Mouse (Mus musculus): ENCODE results near the gene Cbr1. TPM values are rescaled to one million over a fixed set of nuclear protein-coding genes. Genes with fewer than 3 reads are reported as not detected.

The Cbr1 gene
- polyA plus RNA-seq, 1 experiment = 18.2 TPM

GRCm38 (mm10) chr16:93574521-93575191 is 31.0 kb upstream of the Cbr1 start:
- Histone ChIP-seq H3K36me3 (ENCODE audit: control insufficient read depth, insufficient read depth) (no peaks in the 10 kb centered on the region), H3K79me2 (ENCODE audit: control insufficient read depth, insufficient read depth) (no peaks in the 10 kb centered on the region), H3K79me3 (ENCODE audit: low read depth) (no peaks in the 10 kb centered on the region), H3ac (ENCODE audit: control insufficient read depth, insufficient read length, low read depth) (no peak overlapping the region), H3K27me3 (ENCODE audit: control insufficient read depth, insufficient read depth, insufficient read length) (no peaks in the 10 kb centered on the region), H3K4me3 (ENCODE audit: insufficient read depth, poor library complexity, severe bottlenecking) (no peak overlapping the region)
- TF ChIP-seq MYOG (IDR thresholded peaks at IDR 0.05; ENCODE audit: control insufficient read depth, extremely low read depth, insufficient read length) = no peak

GRCm38 (mm10) chr16:93575574-93575973 is 30.1 kb upstream of the Cbr1 start:
- Histone ChIP-seq H3K4me3 (ENCODE audit: insufficient read depth, poor library complexity, severe bottlenecking) (no peak overlapping the region), H3K79me2 (ENCODE audit: control insufficient read depth, insufficient read depth) (no peaks in the 10 kb centered on the region), H3K36me3 (ENCODE audit: control insufficient read depth, insufficient read depth) (no peaks in the 10 kb centered on the region), H3ac (ENCODE audit: control insufficient read depth, insufficient read length, low read depth) (no peak overlapping the region), H3K79me3 (ENCODE audit: low read depth) (no peaks in the 10 kb centered on the region), H3K27me3 (ENCODE audit: control insufficient read depth, insufficient read depth, insufficient read length) (no peaks in the 10 kb centered on the region)
- TF ChIP-seq USF1 (IDR thresholded peaks at IDR 0.05; ENCODE audit: low read depth) (no peak), MYOD1 (IDR thresholded peaks at IDR 0.05; ENCODE audit: control insufficient read depth, insufficient read length, low read depth) (no peak), MYOG (IDR thresholded peaks at IDR 0.05; ENCODE audit: control insufficient read depth, extremely low read depth, insufficient read length) (no peak), CEBPB (IDR thresholded peaks at IDR 0.05; ENCODE audit: low read depth) (no peak), CTCF (IDR thresholded peaks at IDR 0.05; ENCODE audit: control insufficient read depth, insufficient read depth, insufficient read length) (no peak), MAX (IDR thresholded peaks at IDR 0.05) (no peak), FOSL1 (IDR thresholded peaks at IDR 0.05; ENCODE audit: insufficient read depth, low read length, poor library complexity, severe bottlenecking) (no peak)

- TF ChIP-seq MYOG (IDR thresholded peaks at IDR 0.05; ENCODE audit: control insufficient read depth, extremely low read depth, insufficient read length) (no peak), MYOD1 (IDR thresholded peaks at IDR 0.05; ENCODE audit: control insufficient read depth, insufficient read length, low read depth) (no peak), CTCF (IDR thresholded peaks at IDR 0.05; ENCODE audit: control insufficient read depth, insufficient read depth, insufficient read length) (peak; percentile 51), USF1 (IDR thresholded peaks at IDR 0.05; ENCODE audit: low read depth) (no peak), FOSL1 (IDR thresholded peaks at IDR 0.05; ENCODE audit: insufficient read depth, low read length, poor library complexity, severe bottlenecking) (no peak)
- H3K36me3 ChIP-seq (ENCODE audit: control insufficient read depth, insufficient read depth) = no peaks in the 10 kb centered on the region
- no peaks in the 10 kb centered on the region for H3K27me3 ChIP-seq (ENCODE audit: control insufficient read depth, insufficient read depth, insufficient read length)
- H3K79me2 ChIP-seq (ENCODE audit: control insufficient read depth, insufficient read depth) = no peaks in the 10 kb centered on the region
- no peaks in the 10 kb centered on the region for H3K79me3 ChIP-seq (ENCODE audit: low read depth)
- no peak overlapping the region for H3ac ChIP-seq (ENCODE audit: control insufficient read depth, insufficient read length, low read depth)
- no peak overlapping the region for H3K4me3 ChIP-seq (ENCODE audit: insufficient read depth, poor library complexity, severe bottlenecking)
These were observed 29.1 kb upstream of the Cbr1 start for GRCm38 (mm10) chr16:93576412-93577082.

- Histone ChIP-seq H3K4me3 (ENCODE audit: insufficient read depth, poor library complexity, severe bottlenecking) (no peak overlapping the region), H3ac (ENCODE audit: control insufficient read depth, insufficient read length, low read depth) (no peak overlapping the region), H3K36me3 (ENCODE audit: control insufficient read depth, insufficient read depth) (no peaks in the 10 kb centered on the region), H3K79me3 (ENCODE audit: low read depth) (no peaks in the 10 kb centered on the region), H3K79me2 (ENCODE audit: control insufficient read depth, insufficient read depth) (no peaks in the 10 kb centered on the region), H3K27me3 (ENCODE audit: control insufficient read depth, insufficient read depth, insufficient read length) (no peaks in the 10 kb centered on the region)
- no peak for TF ChIP-seq MAX (IDR thresholded peaks at IDR 0.05)
- no peak for TF ChIP-seq USF1 (IDR thresholded peaks at IDR 0.05; ENCODE audit: low read depth)
- TF ChIP-seq FOSL1 (IDR thresholded peaks at IDR 0.05; ENCODE audit: insufficient read depth, low read length, poor library complexity, severe bottlenecking) = no peak
- TF ChIP-seq CEBPB (IDR thresholded peaks at IDR 0.05; ENCODE audit: low read depth) = no peak
- TF ChIP-seq MYOG (IDR thresholded peaks at IDR 0.05; ENCODE audit: control insufficient read depth, extremely low read depth, insufficient read length) = no peak
These were observed 27.2 kb upstream of the Cbr1 start for GRCm38 (mm10) chr16:93578346-93579005.

GRCm38 (mm10) chr16:93581125-93581524 is 24.5 kb upstream of the Cbr1 start:
- H3K79me2 ChIP-seq (ENCODE audit: control insufficient read depth, insufficient read depth) = no peaks in the 10 kb centered on the region
- H3K79me3 ChIP-seq (ENCODE audit: low read depth) = no peaks in the 10 kb centered on the region
- no peaks in the 10 kb centered on the region for H3K27me3 ChIP-seq (ENCODE audit: control insufficient read depth, insufficient read depth, insufficient read length)
- no peak overlapping the region for H3K4me3 ChIP-seq (ENCODE audit: insufficient read depth, poor library complexity, severe bottlenecking)
- no peak overlapping the region for H3ac ChIP-seq (ENCODE audit: control insufficient read depth, insufficient read length, low read depth)
- TF ChIP-seq FOSL1 (IDR thresholded peaks at IDR 0.05; ENCODE audit: insufficient read depth, low read length, poor library complexity, severe bottlenecking) (no peak), MYOG (IDR thresholded peaks at IDR 0.05; ENCODE audit: control insufficient read depth, extremely low read depth, insufficient read length) (no peak), USF1 (IDR thresholded peaks at IDR 0.05; ENCODE audit: low read depth) (no peak), CEBPB (IDR thresholded peaks at IDR 0.05; ENCODE audit: low read depth) (no peak), MAX (IDR thresholded peaks at IDR 0.05) (no peak), CTCF (IDR thresholded peaks at IDR 0.05; ENCODE audit: control insufficient read depth, insufficient read depth, insufficient read length) (no peak), MYOD1 (IDR thresholded peaks at IDR 0.05; ENCODE audit: control insufficient read depth, insufficient read length, low read depth) (no peak)
- H3K36me3 ChIP-seq (ENCODE audit: control insufficient read depth, insufficient read depth) = peaks cover 3% of the 10 kb centered on the region

Data from C2C12 (cell line).